Mouse (Mus musculus) forebrain, embryonic 12.5 days (tissue): Measurements from ENCODE around the gene Gm7145. TPM values are rescaled to one million over a fixed set of nuclear protein-coding genes. Genes with fewer than 3 reads are reported as not detected.
"Not testable (repeated sequence)": the region's sequence is repeated elsewhere in the genome, so short reads cannot be mapped to it uniquely, and the experiment has no call there.

Source experiments
- ATAC-seq: fragments of 200-750 bp; cut with Nextera tagmentation; 2 replicates; pipeline ENCODE4 v1.8.0; 2017; ENCODE audit warnings: moderate TSS enrichment; ENCODE audit not compliant: low FRiP score
- H3K27ac ChIP-seq: fragments of 300-500 bp; sonication (generic); 2 replicates; pipeline ENCODE4 v1.5.1; 2016; ENCODE audit warnings: mild to moderate bottlenecking
- H3K27me3 ChIP-seq: fragments of 300-500 bp; sonication (generic); 2 replicates; pipeline ENCODE4 v1.6.1; 2016; ENCODE audit warnings: mild to moderate bottlenecking
- H3K36me3 ChIP-seq: fragments of 300-500 bp; sonication (generic); replicated peaks from 2 replicates; pipeline ENCODE4 v1.6.1; 2016; ENCODE audit warnings: mild to moderate bottlenecking
- H3K4me1 ChIP-seq: fragments of 300-500 bp; sonication (generic); 2 replicates; pipeline ENCODE4 v1.6.1; 2016
- H3K4me2 ChIP-seq: fragments of 300-500 bp; sonication (generic); 2 replicates; pipeline ENCODE4 v1.6.1; 2016; ENCODE audit warnings: mild to moderate bottlenecking, moderate library complexity
- H3K4me3 ChIP-seq: fragments of 300-500 bp; sonication (generic); replicated peaks from 2 replicates; pipeline ENCODE4 v1.5.1; 2016; ENCODE audit warnings: mild to moderate bottlenecking
- H3K9ac ChIP-seq: fragments of 300-500 bp; sonication (generic); 2 replicates; pipeline ENCODE4 v1.6.1; 2016; ENCODE audit warnings: mild to moderate bottlenecking
- H3K9me3 ChIP-seq: fragments of 300-500 bp; sonication (generic); 2 replicates; pipeline ENCODE4 v1.6.1; 2016
- WGBS: fragments of 180-500 bp; shearing (Covaris S2); methylation state at CpG from one replicate; pipeline ENCODE4 v1.1.7; 2016; 5-methylcytosine and 5-hydroxymethylcytosine counted together
- polyA plus RNA-seq: library from polyadenylated mRNA; unstranded; fragments of >200 nt; fragmentation: Nextera tagmentation; extraction: Ambion mirVana; gene quantifications from 2 replicates; pipeline ENCODE4 v1.2.1, GENCODE M21; 2016

The Gm7145 gene
- polyA plus RNA-seq, result not detected in 2 replicates

- ATAC-seq, result no peak
- H3K4me3 ChIP-seq, result no peak within 1 kb of the TSS
- 77% methylated on average over 4 of the region's 4 CpGs for WGBS
Observed at GRCm38 (mm10) chr1:117965639-117966038, at the start of gene Gm7145. Gene Gm7145, plus strand, starts transcription at chr1:117965939.

DNA sequence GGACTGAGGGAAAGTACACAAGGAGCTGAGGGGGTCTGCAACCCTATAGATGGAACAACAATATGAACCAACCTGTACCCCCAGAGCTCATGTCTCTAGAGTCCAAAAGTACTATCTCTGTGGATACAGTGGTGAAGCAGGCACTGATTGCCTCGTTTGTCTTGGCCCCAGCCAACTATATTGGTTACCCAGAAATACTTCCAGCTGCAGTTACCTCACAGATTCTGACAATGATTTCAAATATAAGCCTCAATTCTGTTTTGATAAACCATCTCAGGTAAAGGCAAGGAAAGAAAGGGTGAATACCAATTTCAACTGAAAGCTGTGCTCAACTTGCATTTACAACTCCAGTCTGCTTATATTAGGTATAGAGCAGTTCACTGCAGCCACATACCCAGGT is 38.0 kb upstream of the Gm7145 start, which contains the start of gene Gm28168:
Gene Gm28168, plus strand, starts transcription at position 301 of the 400 bp plus-strand sequence.
- H3K27ac ChIP-seq, ATAC-seq, H3K27me3 ChIP-seq, H3K4me3 ChIP-seq, H3K4me1 ChIP-seq, H3K9me3 ChIP-seq, H3K9ac ChIP-seq, H3K4me2 ChIP-seq, H3K36me3 ChIP-seq: not testable (repeated sequence)
- WGBS, result 64% methylated on average over 1 of the region's 1 CpGs

More at GRCm38 (mm10) chr1:117965639-117966038, at the start of gene Gm7145:
- Histone ChIP-seq H3K9ac (no peak within 1 kb of the TSS), H3K36me3 (no peaks in the 10 kb centered on the region), H3K4me2 (no peak within 1 kb of the TSS), H3K27me3 (no peaks in the 10 kb centered on the region), H3K9me3 (no peaks in the 10 kb centered on the region), H3K27ac (no peak within 1 kb of the TSS), H3K4me1 (no peaks in the 10 kb centered on the region)

GRCm38 (mm10) chr1:118003876-118004275 is 38.1 kb downstream of the Gm7145 start:
- H3K4me1 ChIP-seq, H3K27me3 ChIP-seq, ATAC-seq: not testable (repeated sequence)

GRCm38 (mm10) chr1:118012736-118013135 is 47.0 kb downstream of the Gm7145 start:
- H3K4me3 ChIP-seq, H3K4me2 ChIP-seq, H3K27ac ChIP-seq, H3K27me3 ChIP-seq, H3K9ac ChIP-seq, H3K4me1 ChIP-seq, H3K36me3 ChIP-seq, ATAC-seq, H3K9me3 ChIP-seq: not testable (repeated sequence)
- WGBS, result 21% methylated on average over 8 of the region's 8 CpGs

More at GRCm38 (mm10) chr1:118003876-118004275, 38.1 kb downstream of the Gm7145 start:
- not testable (repeated sequence) for H3K36me3 ChIP-seq, H3K27ac ChIP-seq, H3K9me3 ChIP-seq, H3K4me3 ChIP-seq, H3K4me2 ChIP-seq, H3K9ac ChIP-seq

Other genes starting within 250 kb of the Gm7145 start
- gene B020011L13Rik, start 184.8 kb upstream of the Gm7145 start, polyA plus RNA-seq, result not detected in 2 replicates
- gene Gm28360, start 135.9 kb upstream of the Gm7145 start, polyA plus RNA-seq, result not detected in 2 replicates
- not detected in 2 replicates for gene Gm28168, start 37.9 kb upstream of the Gm7145 start, polyA plus RNA-seq
- gene Gm29106, start 210.6 kb downstream of the Gm7145 start, polyA plus RNA-seq, result 0.18 and 0.47 TPM in 2 replicates